Mouse (Mus musculus) heart, adult 2 months (tissue): Measurements from ENCODE around the gene Celf5.

Experiments used
- CTCF ChIP-seq: fragments of 200-600 bp; IDR thresholded peaks from 2 replicates; pipeline ENCODE4 v1.8.1; 2022; ENCODE audit warnings: antibody characterized with exemption, mild to moderate bottlenecking, moderate library complexity
- POLR2A ChIP-seq: fragments of 200-500 bp; IDR thresholded peaks from 2 replicates; pipeline ENCODE4 v1.6.1; 2011; ENCODE audit warnings: mild to moderate bottlenecking, low read depth, low read length, control low read depth; ENCODE audit not compliant: insufficient read depth

DNA sequence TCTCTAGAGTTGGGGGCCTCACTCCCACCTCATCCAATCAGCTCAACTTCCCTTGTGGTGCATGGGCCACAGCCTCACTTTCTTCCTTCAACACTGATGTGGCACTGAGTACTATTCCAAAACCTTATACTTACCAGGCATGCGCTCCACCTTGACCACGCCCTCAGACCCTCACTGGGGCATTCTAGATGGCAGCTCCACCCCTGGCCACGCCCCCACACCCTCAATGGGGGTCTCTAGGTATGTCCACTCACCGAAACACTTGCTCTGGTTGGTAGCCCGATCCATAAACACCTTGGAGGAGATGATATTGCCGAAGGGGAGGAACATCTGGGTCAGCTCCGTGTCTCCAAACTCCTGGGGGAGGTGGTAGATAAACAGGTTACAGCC is 20.1 kb downstream of the Celf5 start:
- TF ChIP-seq CTCF: no peak
- no peak for TF ChIP-seq POLR2A
